Mouse (Mus musculus) ES-Bruce4 (cell line): Measurements from ENCODE around the gene Uhrf1bp1.

Source experiments
- CTCF ChIP-seq: IDR thresholded peaks from one replicate; pipeline ENCODE4 v1.8.1; 2011; ENCODE audit warnings: low read depth, low read length
- EP300 ChIP-seq: IDR thresholded peaks from 2 replicates; pipeline ENCODE4 v1.6.1; 2011; ENCODE audit warnings: low read depth, low read length; ENCODE audit not compliant: insufficient read depth
- POLR2A ChIP-seq: IDR thresholded peaks from one replicate; pipeline ENCODE4 v1.8.1; 2011; ENCODE audit warnings: low read length; ENCODE audit not compliant: insufficient read depth

DNA sequence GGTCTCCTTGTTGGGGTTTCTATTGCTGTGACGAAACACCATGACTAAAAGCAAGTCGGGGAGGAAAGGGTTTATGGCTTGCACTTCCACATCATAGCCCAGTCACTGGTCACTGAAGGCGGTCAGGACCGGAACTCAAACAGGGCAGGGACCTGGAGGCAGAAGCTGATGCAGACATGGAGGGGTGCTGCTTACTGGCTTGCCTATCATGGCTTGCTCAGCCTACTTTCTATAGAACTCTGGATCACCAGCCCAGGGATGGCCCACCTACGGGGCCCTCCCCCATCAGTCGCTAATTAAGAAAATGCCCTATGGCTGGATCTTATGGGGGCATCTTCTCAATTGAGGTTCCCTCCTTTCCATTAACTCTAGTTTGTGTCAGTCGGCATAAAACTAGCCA, 55.1 kb downstream of the Uhrf1bp1 start:
- no peak for TF ChIP-seq CTCF
- no peak for TF ChIP-seq POLR2A
- TF ChIP-seq EP300, result no peak
